Mouse (Mus musculus) thymus, adult 2 months (tissue): ENCODE results near the gene Ptpn21.

ENCODE experiments used
- CTCF ChIP-seq: fragments of 200-500 bp; IDR thresholded peaks from 2 replicates; pipeline ENCODE4 v1.5.1; 2012; ENCODE audit warnings: mild to moderate bottlenecking, control low read depth, low read length, moderate library complexity, borderline replicate concordance; ENCODE audit not compliant: control insufficient read depth, poor library complexity, insufficient read depth; ENCODE audit errors: extremely low read depth
- POLR2A ChIP-seq: fragments of 200-500 bp; IDR thresholded peaks from 2 replicates; pipeline ENCODE4 v1.6.1; 2012; ENCODE audit warnings: mild to moderate bottlenecking, low read length, control low read depth, moderate library complexity; ENCODE audit not compliant: control insufficient read depth, poor library complexity, insufficient read depth; ENCODE audit errors: extremely low read depth

- TF ChIP-seq POLR2A (no peak), CTCF (no peak)
Observed at GRCm38 (mm10) chr12:98676861-98677260, 60.3 kb downstream of the Ptpn21 start.
